Mouse (Mus musculus) embryonic facial prominence, embryonic 10.5 days (tissue): ENCODE results near the gene Ctsw. TPM values are rescaled to one million over a fixed set of nuclear protein-coding genes. Genes with fewer than 3 reads are reported as not detected.
A peak's percentile ranks its signal among the peaks of the same experiment; 100 is the strongest.

Experiments
- DNase-seq: peaks from one replicate; pipeline ENCODE4 v3.0.0-alpha.2; 2017; ENCODE audit warnings: low spot score
- H3K27ac ChIP-seq: fragments of 300-500 bp; sonication (generic); replicated peaks from 2 replicates; pipeline ENCODE4 v1.5.1; 2016; ENCODE audit warnings: mild to moderate bottlenecking
- H3K27me3 ChIP-seq: fragments of 300-500 bp; sonication (generic); replicated peaks from 2 replicates; pipeline ENCODE4 v1.6.1; 2016; ENCODE audit warnings: low read depth, mild to moderate bottlenecking; ENCODE audit not compliant: poor library complexity, severe bottlenecking
- H3K36me3 ChIP-seq: fragments of 300-500 bp; sonication (generic); replicated peaks from 2 replicates; pipeline ENCODE4 v1.6.1; 2016; ENCODE audit warnings: mild to moderate bottlenecking, moderate library complexity
- H3K4me1 ChIP-seq: fragments of 300-500 bp; sonication (generic); 2 replicates; pipeline ENCODE4 v1.6.1; 2016
- H3K4me3 ChIP-seq: fragments of 300-500 bp; sonication (generic); 2 replicates; pipeline ENCODE4 v1.5.1; 2016; ENCODE audit warnings: mild to moderate bottlenecking, moderate library complexity
- H3K9me3 ChIP-seq: fragments of 300-500 bp; sonication (generic); 2 replicates; pipeline ENCODE4 v1.6.1; 2016; ENCODE audit warnings: mild to moderate bottlenecking
- WGBS: fragments of 180-500 bp; shearing (Covaris S2); methylation state at CpG from one replicate; pipeline ENCODE4 v1.1.7; 2016; 5-methylcytosine and 5-hydroxymethylcytosine counted together
- polyA plus RNA-seq: library from polyadenylated mRNA; unstranded; fragments of >200 nt; fragmentation: Nextera tagmentation; extraction: Ambion mirVana; gene quantifications from 2 replicates; pipeline ENCODE4 v1.2.1, GENCODE M21; 2016

The Ctsw gene
- polyA plus RNA-seq, 1 experiment from 2014 or later = 1.1 TPM

DNA sequence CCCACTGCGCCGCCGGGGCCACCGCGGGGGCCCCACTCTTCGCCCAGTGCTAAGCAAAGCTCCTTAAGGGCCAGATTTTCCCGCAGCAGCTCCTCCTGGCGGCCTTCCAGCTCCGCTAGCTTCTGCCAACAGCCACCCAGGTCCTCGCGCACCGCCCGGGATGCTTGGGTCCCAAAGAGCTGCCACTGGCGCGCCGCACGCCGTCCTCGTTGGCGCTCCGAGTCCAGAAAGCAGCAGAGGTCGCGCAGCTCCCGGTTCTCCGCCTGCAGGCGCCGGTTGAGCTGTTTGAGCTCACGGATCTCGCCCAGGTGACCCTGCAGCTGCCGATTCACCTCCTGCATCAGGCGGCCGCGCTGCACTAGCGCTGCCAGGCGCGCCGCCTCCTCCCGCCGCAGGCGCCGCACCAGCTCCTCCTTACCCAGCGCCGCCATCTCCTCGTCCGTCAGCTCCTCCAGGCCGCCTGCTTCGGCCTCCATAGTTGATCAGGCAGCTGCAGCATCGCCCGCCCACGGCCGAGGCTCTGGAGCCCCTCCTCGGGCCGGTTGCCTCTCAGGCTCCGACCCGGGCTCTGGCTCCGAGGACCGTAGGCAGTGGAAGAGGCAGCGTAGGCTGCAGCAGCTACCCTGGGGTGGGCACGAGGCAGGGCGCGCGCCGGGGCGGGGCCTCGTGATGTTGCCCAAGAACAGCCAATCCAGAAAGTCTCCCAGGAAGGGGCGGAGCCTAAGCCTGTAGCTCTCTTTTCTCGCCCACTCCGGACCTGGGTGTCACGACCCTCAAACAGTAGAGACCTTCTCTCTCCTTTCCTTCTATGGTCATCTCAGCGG lies 11.2 kb downstream of the Ctsw start:
- peak overlapping the region; percentile 85 for H3K4me3 ChIP-seq
- peaks cover 23% of the 10 kb centered on the region for H3K36me3 ChIP-seq
- H3K27ac ChIP-seq = peak overlapping the region; percentile 88
- H3K9me3 ChIP-seq = no peaks in the 10 kb centered on the region
- H3K27me3 ChIP-seq = peaks cover 18% of the 10 kb centered on the region
- WGBS = under 1% methylated on average over 70 of the region's 70 CpGs
- peaks cover 52% of the 10 kb centered on the region for H3K4me1 ChIP-seq
- peak; percentile 96 for DNase-seq

DNA sequence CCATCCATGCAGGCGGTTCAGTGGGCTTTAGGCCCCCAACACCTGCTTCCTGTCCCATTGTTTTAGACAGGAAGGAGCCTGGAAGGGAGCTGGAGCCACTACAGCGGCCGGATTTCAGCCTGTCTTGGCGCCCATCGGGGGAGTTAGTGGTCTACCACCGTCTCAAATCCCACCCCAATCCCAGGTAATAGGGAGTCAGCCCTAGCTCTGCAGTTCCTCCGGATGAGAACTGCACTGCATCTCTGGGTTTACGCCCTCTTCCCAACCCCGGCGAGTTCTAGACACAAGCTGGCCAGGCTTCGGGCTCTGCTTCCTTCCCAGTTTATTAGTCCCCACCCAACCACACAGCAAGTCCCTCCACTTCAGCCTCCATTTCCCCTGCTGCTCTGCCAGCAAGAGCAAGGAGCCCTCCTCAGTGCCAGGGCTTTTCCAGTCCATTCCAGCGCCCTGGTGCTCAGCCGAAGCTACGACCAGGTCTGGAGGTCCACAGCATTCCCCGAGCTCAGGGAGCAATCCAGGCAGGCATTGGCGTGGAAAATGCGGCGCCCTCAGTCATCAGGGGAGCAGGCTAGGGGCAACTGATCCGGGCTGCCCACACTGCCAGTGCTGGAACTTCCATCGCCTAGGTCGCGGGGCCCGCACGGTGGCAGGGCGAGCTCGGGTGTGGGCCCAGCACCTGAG lies 11.9 kb downstream of the Ctsw start:
- 4% methylated on average over 26 of the region's 26 CpGs for WGBS
- DNase-seq = peak; percentile 32
- H3K4me1 ChIP-seq = peaks cover 48% of the 10 kb centered on the region
- peaks cover 23% of the 10 kb centered on the region for H3K36me3 ChIP-seq
- peak overlapping the region; percentile 85 for H3K4me3 ChIP-seq
- H3K9me3 ChIP-seq = no peaks in the 10 kb centered on the region
- H3K27me3 ChIP-seq = peaks cover 20% of the 10 kb centered on the region
- H3K27ac ChIP-seq = peak overlapping the region; percentile 88

DNA sequence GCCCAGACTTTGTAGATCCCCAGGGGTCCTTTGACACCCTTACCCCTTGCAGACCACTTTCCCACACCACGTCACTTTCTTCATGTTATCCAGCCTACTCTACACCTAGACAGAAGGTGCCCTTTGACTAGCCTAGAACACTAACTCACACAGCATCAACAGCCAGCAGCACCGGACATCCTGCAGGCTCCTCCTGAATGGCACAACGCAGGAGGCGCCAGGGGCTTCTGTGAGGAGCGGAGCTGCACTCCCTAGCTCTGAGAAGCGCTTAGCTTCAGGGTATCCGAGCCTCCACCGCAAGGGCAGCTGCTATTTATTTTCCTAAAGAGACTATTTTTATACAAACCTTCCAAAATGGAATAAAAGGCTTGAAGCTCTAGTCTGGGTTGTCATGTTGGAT lies 12.7 kb downstream of the Ctsw start:
- 70% methylated on average over 8 of the region's 8 CpGs for WGBS
- peaks cover 29% of the 10 kb centered on the region for H3K27me3 ChIP-seq
- peaks cover 23% of the 10 kb centered on the region for H3K36me3 ChIP-seq
- H3K27ac ChIP-seq = peak overlapping the region; percentile 88; the same call in 1 of the 2 replicates
- H3K9me3 ChIP-seq = no peaks in the 10 kb centered on the region
- H3K4me3 ChIP-seq = peak overlapping the region; percentile 85
- H3K4me1 ChIP-seq = peaks cover 42% of the 10 kb centered on the region
- DNase-seq = no peak

DNA sequence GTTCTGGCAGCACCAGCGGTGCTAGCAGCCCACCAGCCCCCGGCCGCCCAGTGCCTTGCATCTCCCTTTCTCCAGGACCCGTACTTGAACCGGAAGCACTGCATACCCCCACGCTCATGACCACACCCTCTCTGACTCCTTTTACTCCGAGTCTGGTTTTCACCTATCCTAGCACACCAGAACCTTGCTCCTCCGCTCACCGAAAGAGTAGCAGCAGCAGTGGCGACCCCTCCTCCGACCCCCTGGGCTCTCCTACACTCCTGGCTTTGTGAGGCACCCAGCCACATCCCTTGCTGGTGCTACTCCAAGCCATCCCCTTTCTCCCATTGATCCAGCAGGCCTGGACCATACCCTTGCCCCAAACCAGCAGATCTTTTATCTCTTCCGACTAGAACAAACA lies 13.3 kb downstream of the Ctsw start:
- WGBS = 85% methylated on average over 12 of the region's 12 CpGs
- peaks cover 41% of the 10 kb centered on the region for H3K4me1 ChIP-seq
- peaks cover 34% of the 10 kb centered on the region for H3K27me3 ChIP-seq
- no peak overlapping the region for H3K27ac ChIP-seq
- H3K9me3 ChIP-seq = no peaks in the 10 kb centered on the region
- H3K36me3 ChIP-seq = peaks cover 23% of the 10 kb centered on the region
- no peak for DNase-seq
- H3K4me3 ChIP-seq = peak overlapping the region; percentile 85

DNA sequence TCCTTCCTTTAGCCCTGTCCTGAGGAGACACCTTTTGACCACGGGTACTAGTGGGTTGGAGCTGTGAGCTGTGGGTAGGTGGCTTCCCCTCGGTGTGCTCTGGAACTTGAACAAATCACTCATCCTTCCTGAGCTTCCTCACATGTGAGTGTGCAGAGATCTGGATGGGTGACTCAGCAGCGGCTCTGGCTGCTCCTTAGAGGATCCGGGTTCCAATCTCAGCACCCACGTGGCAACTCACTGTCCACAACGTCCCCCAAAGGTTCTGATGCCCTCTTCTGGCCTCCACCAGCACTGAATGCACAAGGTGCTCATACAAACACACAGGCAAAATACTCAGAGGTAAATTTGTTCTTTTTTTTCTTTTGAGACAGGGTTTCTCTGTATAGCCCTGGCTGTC lies 16.5 kb downstream of the Ctsw start:
- H3K27me3 ChIP-seq = peaks cover 49% of the 10 kb centered on the region
- DNase-seq = no peak
- H3K9me3 ChIP-seq = no peaks in the 10 kb centered on the region
- H3K4me3 ChIP-seq = no peak overlapping the region
- no peak overlapping the region for H3K27ac ChIP-seq
- H3K4me1 ChIP-seq = peaks cover 45% of the 10 kb centered on the region
- WGBS = 84% methylated on average over 6 of the region's 6 CpGs
- peaks cover 23% of the 10 kb centered on the region for H3K36me3 ChIP-seq

DNA sequence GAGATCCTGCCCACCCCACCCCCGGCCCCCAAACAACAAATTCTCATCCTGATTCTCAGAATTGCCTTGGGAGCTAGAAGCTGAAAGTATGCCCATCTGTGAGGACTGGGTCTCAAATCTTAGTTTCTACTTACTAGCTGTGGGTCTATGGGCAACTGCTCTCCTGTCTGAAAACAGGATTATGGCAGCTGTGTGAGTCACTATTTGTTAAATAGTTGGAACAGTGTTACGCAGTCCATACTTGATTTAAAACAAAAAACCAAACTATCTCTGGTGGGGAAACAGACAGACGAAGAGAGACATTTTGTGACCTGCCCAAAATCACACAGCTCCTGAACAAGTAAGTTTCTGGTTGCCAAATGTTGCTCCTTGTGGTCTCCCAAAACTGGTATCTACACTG lies 18.6 kb downstream of the Ctsw start:
- Histone ChIP-seq H3K4me1 (peaks cover 30% of the 10 kb centered on the region), H3K36me3 (peaks cover 14% of the 10 kb centered on the region), H3K4me3 (no peak overlapping the region), H3K27me3 (peaks cover 70% of the 10 kb centered on the region), H3K9me3 (no peaks in the 10 kb centered on the region), H3K27ac (no peak overlapping the region)
- WGBS = 91% methylated on average over 3 of the region's 3 CpGs
- DNase-seq = no peak

DNA sequence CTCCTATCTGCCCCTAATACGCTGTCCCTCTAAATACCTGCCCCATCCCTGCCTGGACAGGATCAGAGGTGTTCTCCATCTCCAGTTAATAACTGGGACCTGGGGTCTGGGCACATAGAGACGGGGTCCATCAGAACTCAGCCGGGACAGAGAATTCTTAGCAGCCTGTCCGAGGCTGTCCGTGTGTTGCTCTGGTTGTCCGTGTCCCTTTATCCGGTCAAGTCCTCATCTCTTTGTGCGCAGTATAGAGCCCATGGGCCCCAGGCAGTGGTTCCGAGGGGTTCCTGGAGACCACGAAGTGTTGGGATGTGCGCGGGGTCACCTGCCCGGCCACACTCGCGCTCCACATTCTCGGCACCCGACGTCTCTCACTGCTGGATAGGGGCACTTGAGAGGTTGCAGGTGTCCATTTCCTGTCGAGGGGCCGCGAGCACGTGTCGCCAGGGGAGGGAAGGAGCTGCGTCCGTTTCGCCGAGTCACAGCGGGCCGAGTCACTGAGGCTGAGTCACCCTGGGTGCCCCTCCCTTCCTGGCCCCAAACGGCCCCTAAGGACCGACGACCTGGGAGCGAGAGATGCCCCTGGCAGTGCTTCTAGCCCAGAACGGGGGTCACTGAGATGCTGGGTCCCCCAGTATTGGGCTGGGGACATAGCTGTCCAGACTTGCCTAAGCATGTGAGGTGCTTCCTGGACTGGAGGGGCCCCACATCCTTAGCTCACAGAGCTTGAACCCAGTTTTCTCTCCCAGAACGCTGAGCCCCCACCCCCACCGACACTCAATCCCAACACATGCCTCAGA lies 19.8 kb downstream of the Ctsw start:
- Histone ChIP-seq H3K4me3 (peak overlapping the region; percentile 64), H3K4me1 (peaks cover 27% of the 10 kb centered on the region), H3K27me3 (peaks cover 79% of the 10 kb centered on the region), H3K36me3 (peaks cover 2% of the 10 kb centered on the region; the same call in 1 of the 2 replicates), H3K27ac (no peak overlapping the region), H3K9me3 (no peaks in the 10 kb centered on the region)
- 6% methylated on average over 36 of the region's 36 CpGs for WGBS
- DNase-seq = peak; percentile 54

DNA sequence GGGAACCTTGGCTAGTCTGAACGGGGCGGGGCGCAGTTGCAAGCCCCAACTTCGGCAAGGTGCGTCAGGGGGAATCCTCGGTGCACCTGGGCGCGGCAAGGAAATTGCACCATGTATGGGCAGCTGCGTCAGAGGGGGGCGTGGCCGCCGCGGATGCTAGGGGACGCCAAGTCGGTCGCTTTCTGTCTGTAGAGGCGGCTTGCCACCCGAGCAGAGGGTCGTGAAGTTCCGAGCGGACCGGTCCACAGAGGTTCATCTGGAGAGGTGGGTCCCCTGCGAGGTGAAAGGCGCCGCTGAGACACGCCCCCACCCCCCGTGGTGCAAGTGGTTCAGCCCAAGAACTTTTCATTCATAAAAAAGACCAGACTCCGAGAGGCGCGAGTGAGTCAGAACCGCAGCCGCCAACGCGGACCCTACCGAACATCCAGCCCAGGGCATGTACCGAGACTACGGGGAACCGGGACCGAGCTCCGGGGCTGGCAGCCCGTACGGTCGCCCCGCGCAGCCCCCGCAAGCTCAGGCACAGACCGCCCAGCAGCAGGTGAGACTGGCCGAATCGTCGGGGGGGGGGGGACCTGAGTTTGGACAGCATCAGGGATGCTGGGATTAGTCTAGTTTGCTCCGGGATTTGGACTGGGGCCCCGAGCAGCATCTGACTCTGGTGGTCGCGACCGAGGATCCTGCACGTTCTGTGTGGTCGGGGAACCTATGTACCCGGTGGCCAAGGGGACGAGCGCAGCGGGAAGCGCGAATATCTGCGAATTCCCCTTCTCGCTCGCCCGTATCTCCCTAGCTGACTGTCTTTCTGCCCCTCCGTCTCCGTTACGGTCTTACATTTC lies 20.6 kb downstream of the Ctsw start, which contains the start of gene Fosl1:
Gene Fosl1, plus strand, starts transcription at position 33 of the 839 bp plus-strand sequence.
- Histone ChIP-seq H3K4me1 (peaks cover 27% of the 10 kb centered on the region), H3K4me3 (peak within 1 kb of the TSS; percentile 64), H3K27me3 (peaks cover 79% of the 10 kb centered on the region), H3K9me3 (no peaks in the 10 kb centered on the region), H3K27ac (no peak within 1 kb of the TSS), H3K36me3 (0 out of 2 replicates have a peak, but pooled peaks cover under 1% of the 10 kb centered on the region)
- DNase-seq = peak; percentile 80
- WGBS = under 1% methylated on average over 70 of the region's 70 CpGs

DNA sequence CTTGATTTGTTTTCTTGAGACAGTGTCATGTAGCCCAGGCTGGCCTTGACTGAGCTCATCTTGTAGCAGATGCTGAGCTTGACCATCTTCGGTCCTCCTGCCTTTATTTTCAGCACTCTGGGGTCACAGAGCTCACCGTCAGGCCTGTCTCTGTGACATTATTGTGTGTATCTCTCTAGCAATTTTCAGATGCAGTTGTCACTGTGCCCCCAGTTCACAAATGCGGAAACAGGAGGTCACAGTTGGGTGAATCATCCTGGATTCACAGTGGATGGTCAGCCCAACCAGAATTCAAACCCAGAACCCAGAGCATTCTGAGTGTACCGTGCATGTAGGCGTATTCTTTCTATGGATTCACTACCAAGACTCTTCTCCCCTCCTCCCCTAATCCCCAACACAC lies 22.6 kb downstream of the Ctsw start:
- no peak for DNase-seq
- Histone ChIP-seq H3K9me3 (peaks cover 2% of the 10 kb centered on the region; the same call in 1 of the 2 replicates), H3K27me3 (peaks cover 69% of the 10 kb centered on the region), H3K4me3 (no peak overlapping the region), H3K27ac (no peak overlapping the region), H3K4me1 (peaks cover 27% of the 10 kb centered on the region), H3K36me3 (no peaks in the 10 kb centered on the region)
- WGBS = 90% methylated on average over 5 of the region's 5 CpGs

DNA sequence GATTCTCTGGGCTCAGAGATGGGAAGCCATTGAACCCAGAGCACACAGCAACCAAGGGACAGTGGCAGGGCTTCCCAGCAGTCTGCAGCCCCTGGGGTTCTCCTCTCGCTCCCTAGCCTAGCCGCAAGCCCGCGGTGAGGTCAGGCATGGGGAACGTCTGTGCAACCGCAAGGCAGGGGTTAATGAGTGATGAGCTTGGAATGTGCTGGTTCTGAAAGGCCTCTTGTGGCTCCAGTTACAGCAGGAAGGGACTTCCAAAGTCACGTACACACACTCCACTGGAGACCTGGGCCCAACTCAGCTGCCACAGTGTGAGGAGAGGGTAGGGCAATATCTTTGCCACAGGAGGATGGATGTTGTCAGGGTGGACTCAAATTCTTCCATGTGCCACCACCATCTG lies 23.4 kb downstream of the Ctsw start:
- Histone ChIP-seq H3K27me3 (peaks cover 61% of the 10 kb centered on the region), H3K4me3 (no peak overlapping the region), H3K9me3 (peaks cover 9% of the 10 kb centered on the region; the same call in 1 of the 2 replicates), H3K27ac (no peak overlapping the region), H3K4me1 (peaks cover 27% of the 10 kb centered on the region), H3K36me3 (no peaks in the 10 kb centered on the region)
- peak; percentile 21 for DNase-seq
- 33% methylated on average over 7 of the region's 7 CpGs for WGBS

DNA sequence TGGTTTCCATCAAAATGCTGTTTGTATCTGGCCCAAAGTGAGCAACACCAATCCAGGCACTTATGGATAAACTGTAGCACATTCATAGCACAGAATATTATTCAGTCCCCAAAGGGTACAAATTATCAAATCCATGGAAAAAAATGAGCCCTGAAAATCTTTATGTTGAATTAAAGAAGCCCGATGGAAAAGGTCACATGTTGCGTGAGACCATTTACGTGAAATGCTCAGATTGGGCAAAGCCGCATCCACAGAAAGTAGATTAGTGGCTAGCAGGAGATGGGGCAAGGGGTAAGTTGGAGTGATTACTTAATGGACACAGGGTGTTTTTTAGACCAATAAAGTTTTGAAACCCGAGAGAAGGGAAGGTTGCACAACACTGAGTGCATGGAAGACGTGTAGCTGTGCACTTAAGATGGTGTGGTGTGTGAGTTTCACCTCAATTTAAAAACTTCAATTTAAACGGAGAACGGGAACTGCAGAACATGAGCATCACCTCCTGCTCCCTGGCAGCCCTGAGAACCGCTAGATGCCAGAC lies 23.9 kb downstream of the Ctsw start:
- no peak for DNase-seq
- H3K36me3 ChIP-seq = no peaks in the 10 kb centered on the region
- 68% methylated on average over 9 of the region's 9 CpGs for WGBS
- peaks cover 27% of the 10 kb centered on the region for H3K4me1 ChIP-seq
- no peak overlapping the region for H3K4me3 ChIP-seq
- no peak overlapping the region for H3K27ac ChIP-seq
- peaks cover 9% of the 10 kb centered on the region; the same call in 1 of the 2 replicates for H3K9me3 ChIP-seq
- peaks cover 56% of the 10 kb centered on the region for H3K27me3 ChIP-seq
